Mouse (Mus musculus): ENCODE measurements around the gene Zfyve27. TPM values are rescaled to one million over a fixed set of nuclear protein-coding genes. Genes with fewer than 3 reads are reported as not detected.

Zfyve27 gene
- total and polyA plus RNA-seq, 3 experiments, result 27.0 to 40.2 TPM; not detected in 1

DNA sequence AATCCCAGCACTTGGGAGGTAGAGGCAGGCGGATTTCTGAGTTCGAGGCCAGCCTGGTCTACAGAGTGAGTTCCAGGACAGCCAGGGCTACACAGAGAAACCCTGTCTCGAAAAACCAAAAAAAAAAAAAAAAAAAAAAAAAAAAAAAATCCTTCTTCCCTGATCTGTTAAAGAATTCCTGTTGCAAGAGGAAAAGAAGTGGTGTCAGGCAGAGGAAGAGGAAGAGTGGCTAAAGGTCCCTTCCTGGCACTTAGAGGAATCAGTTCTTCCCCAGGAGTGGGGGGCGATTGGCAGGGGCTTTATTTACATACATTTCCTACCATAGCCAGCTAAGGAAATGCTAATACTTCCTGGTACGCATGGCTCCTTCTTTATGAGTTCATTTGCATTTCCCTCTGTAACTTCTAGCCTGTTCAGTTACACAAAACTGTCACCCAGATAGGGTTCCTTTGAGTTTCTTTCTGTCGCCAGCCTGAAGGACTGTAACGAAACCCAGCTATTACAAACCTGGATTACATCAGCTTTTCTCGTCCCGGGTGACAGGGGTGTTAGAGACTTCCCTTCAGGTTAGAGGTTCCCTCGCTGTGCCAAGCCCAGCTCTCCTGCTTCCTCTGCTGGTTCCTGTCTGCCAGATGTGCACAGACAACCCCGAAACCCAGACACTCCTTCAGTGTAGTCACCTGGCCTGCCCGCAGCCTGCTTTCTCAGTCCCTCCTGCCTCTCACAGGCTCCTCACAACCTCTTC, 6.1 kb upstream of the Zfyve27 start (continued):
- TF ChIP-seq MAZ (IDR thresholded peaks at IDR 0.05; ENCODE audit: low read depth, low read length), result no peak

GRCm38 (mm10) chr19:42158246-42159017, 5.3 kb upstream of the Zfyve27 start:
- H3K4me3 ChIP-seq (ENCODE audit: control insufficient read depth in 1 of 2, insufficient read depth in 1 of 2, low read depth in 2 of 2, low read length in 2 of 2), result peak overlapping the region; percentile 43 to 48
- DNase-seq (ENCODE audit: low read depth, low spot score), result peak; percentile 76
- H3K36me3 ChIP-seq (ENCODE audit: control insufficient read depth in 1 of 2, insufficient read depth in 2 of 2, low read length in 2 of 2), result peaks cover 0 to 11% of the 10 kb centered on the region in 2 experiments; a peak in 2 of 4 replicates
- H3K27ac ChIP-seq (ENCODE audit: control insufficient read depth, low read depth, low read length), result peak overlapping the region; percentile 75
- H3K4me1 ChIP-seq (ENCODE audit: control insufficient read depth in 1 of 2, insufficient read depth in 2 of 2, low read length in 2 of 2), result peaks cover 3 to 9% of the 10 kb centered on the region in 2 experiments
- H3K79me2 ChIP-seq (ENCODE audit: control insufficient read depth, insufficient read depth, low read length, poor library complexity), result no peaks in the 10 kb centered on the region
- peak overlapping the region; percentile 45 for H3K9ac ChIP-seq (ENCODE audit: control insufficient read depth, low read depth, low read length, poor library complexity, severe bottlenecking)
- H3K9me3 ChIP-seq (replicated peaks; ENCODE audit: insufficient read depth, low read length), result no peaks in the 10 kb centered on the region
- no peaks in the 10 kb centered on the region; a peak in 1 of 4 replicates for H3K27me3 ChIP-seq (ENCODE audit: control insufficient read depth in 1 of 2, insufficient read depth in 2 of 2, low read length in 2 of 2)
- TF ChIP-seq ETS1 (IDR thresholded peaks at IDR 0.05; ENCODE audit: low read depth, low read length), result peak; percentile 100
- TF ChIP-seq NRF1 (IDR thresholded peaks at IDR 0.05; ENCODE audit: insufficient read depth, low read depth, low read length, poor library complexity, severe bottlenecking), result no peak
- no peak for TF ChIP-seq NELFE (IDR thresholded peaks at IDR 0.05; ENCODE audit: low read depth, low read length)
- peak; percentile 93 for TF ChIP-seq RCOR1 (IDR thresholded peaks at IDR 0.05; ENCODE audit: low read depth, low read length)
- TF ChIP-seq EP300 (IDR thresholded peaks at IDR 0.05; ENCODE audit: low read depth in 1 of 2, low read length in 2 of 2), result peak; percentile 91 to 95
- TF ChIP-seq USF1 (IDR thresholded peaks at IDR 0.05; ENCODE audit: low read depth, low read length), result no peak
- peak; percentile 38 for TF ChIP-seq SMC3 (IDR thresholded peaks at IDR 0.05; ENCODE audit: low read depth, low read length)
- no peak for TF ChIP-seq ZKSCAN1 (IDR thresholded peaks at IDR 0.05; ENCODE audit: low read depth, low read length)
- peak in 2 of 3 experiments; percentile 17 to 36; a peak in 3 of 6 replicates for TF ChIP-seq CTCF (IDR thresholded peaks at IDR 0.05 in 2 of 3, conservative IDR thresholded peaks at IDR 0.05 in 1 of 3; ENCODE audit: control insufficient read depth in 1 of 3, insufficient read depth in 1 of 3, low read depth in 2 of 3, low read length in 3 of 3, poor library complexity in 1 of 3, severe bottlenecking in 1 of 3)
- TF ChIP-seq GATA1 (IDR thresholded peaks at IDR 0.05; ENCODE audit: low read depth, low read length), result peak; percentile 97
- TF ChIP-seq USF2 (IDR thresholded peaks at IDR 0.05; ENCODE audit: borderline replicate concordance in 1 of 2, insufficient read depth in 1 of 2, low read depth in 1 of 2, low read length in 2 of 2), result no peak
- TF ChIP-seq HCFC1 (IDR thresholded peaks at IDR 0.05; ENCODE audit: low read depth, low read length), result 0 out of 2 replicates have a peak, but pooled peaks have one; percentile 32
- TF ChIP-seq MAZ (IDR thresholded peaks at IDR 0.05; ENCODE audit: low read depth, low read length), result peak; percentile 72
- peak; percentile 82 for TF ChIP-seq TAL1 (IDR thresholded peaks at IDR 0.05; ENCODE audit: low read length)
- no peak for TF ChIP-seq JUND (IDR thresholded peaks at IDR 0.05; ENCODE audit: low read depth, low read length)
- TF ChIP-seq CHD1 (IDR thresholded peaks at IDR 0.05; ENCODE audit: low read depth, low read length), result no peak
- TF ChIP-seq POLR2AphosphoS2 (IDR thresholded peaks at IDR 0.05; ENCODE audit: low read length), result peak; percentile 41; the same call in 1 of the 2 replicates
- TF ChIP-seq ZC3H11A (IDR thresholded peaks at IDR 0.05; ENCODE audit: low read depth, low read length), result 0 out of 2 replicates have a peak, but pooled peaks have one; percentile 0
- peak; percentile 100 for TF ChIP-seq BHLHE40 (IDR thresholded peaks at IDR 0.05; ENCODE audit: borderline replicate concordance, low read depth, low read length)
- TF ChIP-seq ELF1 (IDR thresholded peaks at IDR 0.05; ENCODE audit: low read depth, low read length), result peak; percentile 33; the same call in 1 of the 2 replicates
- peak; percentile 80; the same call in 1 of the 2 replicates for TF ChIP-seq MAFK (IDR thresholded peaks at IDR 0.05; ENCODE audit: borderline replicate concordance, low read depth, low read length)
- TF ChIP-seq E2F4 (IDR thresholded peaks at IDR 0.05; ENCODE audit: borderline replicate concordance, low read depth, low read length), result no peak
- TF ChIP-seq MAX (IDR thresholded peaks at IDR 0.05; ENCODE audit: low read length), result peak; percentile 69
- TF ChIP-seq POLR2A (IDR thresholded peaks at IDR 0.05; ENCODE audit: control insufficient read depth in 1 of 2, insufficient read depth in 1 of 2, low read depth in 1 of 2, low read length in 2 of 2, poor library complexity in 1 of 2), result no peak; a peak in 1 of 4 replicates
- TF ChIP-seq ZNF384 (IDR thresholded peaks at IDR 0.05; ENCODE audit: low read depth, low read length), result no peak
- TF ChIP-seq ZMIZ1 (IDR thresholded peaks at IDR 0.05; ENCODE audit: low read depth, low read length), result no peak
- TF ChIP-seq SIN3A (IDR thresholded peaks at IDR 0.05; ENCODE audit: low read length), result peak; percentile 98
- TF ChIP-seq MYC (IDR thresholded peaks at IDR 0.05; ENCODE audit: low read depth, low read length), result 0 out of 2 replicates have a peak, but pooled peaks have one; percentile 52
- peak; percentile 98 for TF ChIP-seq TCF12 (IDR thresholded peaks at IDR 0.05; ENCODE audit: low read depth, low read length)
- no peak for TF ChIP-seq TBP (IDR thresholded peaks at IDR 0.05; ENCODE audit: low read depth, low read length)
- no peak; the same call in 1 of the 2 replicates for TF ChIP-seq KAT2A (conservative IDR thresholded peaks at IDR 0.05; ENCODE audit: low read depth, low read length)
- TF ChIP-seq MYB (IDR thresholded peaks at IDR 0.05; ENCODE audit: low read depth, low read length), result no peak

Data from MEL (cell line).